Mouse (Mus musculus): Measurements from ENCODE around the gene Edc4.
"Not testable (repeated sequence)": the region's sequence is repeated elsewhere in the genome, so short reads cannot be mapped to it uniquely, and the experiment has no call there.

The Edc4 gene

DNA sequence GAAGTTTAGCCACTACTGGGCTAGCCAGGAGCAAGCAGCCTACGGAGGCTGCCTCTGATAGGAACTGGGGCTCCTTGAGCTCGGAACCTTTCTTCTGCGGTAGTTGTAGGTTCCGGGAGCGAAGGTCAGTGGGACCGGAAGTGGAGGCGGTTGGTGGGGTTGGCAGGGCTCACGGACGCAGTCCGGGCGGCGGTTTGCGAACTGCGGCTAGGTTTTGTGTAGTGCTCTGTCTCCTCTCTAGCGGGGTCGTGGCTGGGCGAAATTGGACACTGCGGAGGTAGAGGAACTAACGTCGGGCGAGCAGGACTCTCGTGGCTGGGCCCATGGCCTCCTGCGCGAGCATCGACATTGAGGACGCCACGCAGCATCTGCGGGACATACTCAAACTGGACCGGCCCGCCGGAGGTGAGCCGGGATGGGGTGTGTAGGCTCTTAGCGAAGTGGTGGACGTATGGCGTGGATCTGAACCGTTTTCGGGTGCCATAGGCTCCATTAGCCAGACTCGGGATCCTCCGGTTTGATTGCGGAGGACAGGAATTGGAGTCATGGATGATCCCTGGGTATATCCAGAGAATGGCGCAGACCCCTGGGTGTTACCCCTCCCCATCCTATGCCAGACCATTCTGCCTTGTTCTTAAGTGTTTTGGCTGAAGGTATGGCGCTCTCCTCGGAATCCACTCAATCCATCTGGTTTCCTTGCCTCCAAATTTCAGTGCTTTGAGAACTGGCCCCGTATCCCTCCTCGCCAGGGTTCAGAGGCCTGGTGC lies at the start of gene Edc4:
Gene Edc4 (plus strand): TSS at position 128 of the 767 bp plus-strand sequence.
- DNase-seq (ENCODE audit: low read depth, low spot score), result no peak

DNA sequence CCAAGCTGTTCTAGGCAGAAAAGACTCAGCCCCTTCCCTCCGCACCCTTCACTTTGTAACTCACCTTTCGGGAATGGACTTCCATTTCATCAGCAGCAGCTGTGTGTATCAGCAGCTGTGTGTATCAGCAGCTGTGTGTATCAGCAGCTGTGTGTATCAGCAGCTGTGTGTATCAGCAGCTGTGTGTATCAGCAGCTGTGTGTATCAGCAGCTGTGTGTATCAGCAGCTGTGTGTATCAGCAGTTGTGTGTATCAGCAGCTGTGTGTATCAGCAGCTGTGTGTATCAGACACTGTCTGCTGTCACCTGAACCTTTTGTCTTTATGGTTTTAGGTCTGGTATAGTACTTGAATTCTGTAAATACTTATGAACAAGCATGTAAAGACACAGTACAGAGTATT lies 46.9 kb upstream of the Edc4 start:
- not testable (repeated sequence) for DNase-seq (ENCODE audit: low read depth, low spot score)

DNA sequence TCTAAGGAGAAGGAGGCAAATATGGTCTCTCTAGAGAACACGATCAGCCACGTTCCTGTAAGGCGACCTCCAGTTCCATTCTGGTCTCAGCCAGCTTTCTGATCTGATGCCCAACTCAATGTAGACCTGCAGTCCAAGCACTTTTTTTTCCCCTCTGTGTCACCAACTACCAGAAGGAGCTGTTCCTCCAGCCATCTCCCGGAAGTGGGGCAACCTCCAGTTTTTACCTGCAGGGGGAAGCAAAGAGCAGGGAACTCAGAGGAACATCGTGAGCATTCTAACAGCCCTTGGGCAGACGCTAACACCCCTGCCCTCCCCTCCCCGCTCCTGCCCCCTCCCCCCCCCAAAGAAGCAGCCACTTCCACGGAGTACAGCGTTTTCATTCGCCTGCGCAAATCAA lies 45.4 kb upstream of the Edc4 start:
- no peak for DNase-seq (ENCODE audit: low read depth, low spot score)

DNA sequence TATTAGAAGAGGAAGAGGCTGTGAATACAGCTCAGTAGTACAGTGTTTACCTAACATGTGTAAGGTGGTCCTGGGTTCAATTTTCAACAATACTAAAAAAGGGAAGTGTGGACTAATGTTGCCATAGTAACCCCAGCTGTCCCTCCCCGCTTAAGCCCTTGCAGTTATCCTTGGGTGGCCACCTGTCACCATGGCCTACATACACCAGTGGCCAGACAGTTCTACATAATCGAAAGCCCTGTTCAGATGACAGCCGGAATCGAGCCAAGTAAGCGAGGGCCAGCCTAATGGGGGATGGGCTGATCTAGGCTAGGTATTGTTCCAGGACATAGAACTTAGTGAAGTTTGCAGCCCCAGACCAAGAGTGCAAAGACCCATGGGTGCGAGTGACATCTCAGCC lies 43.7 kb upstream of the Edc4 start:
- no peak for DNase-seq (ENCODE audit: low read depth, low spot score)

DNA sequence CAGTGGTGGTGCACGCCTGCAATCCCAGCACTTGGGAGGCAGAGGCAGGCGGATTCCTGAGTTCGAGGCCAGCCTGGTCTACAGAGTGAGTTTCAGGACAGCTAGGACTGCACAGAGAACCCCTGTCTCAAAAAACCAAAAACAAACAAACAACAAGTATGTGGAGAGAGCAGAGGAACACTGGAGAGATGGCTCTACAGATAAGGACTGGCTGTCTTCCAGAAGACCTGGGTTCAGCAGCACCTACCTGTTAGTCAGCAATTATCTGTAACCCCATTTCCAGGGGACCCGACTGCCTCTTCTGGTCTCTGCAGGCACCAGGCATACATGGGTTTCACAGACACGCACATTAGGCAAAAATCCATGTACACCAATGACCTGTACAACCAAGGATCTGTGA lies 41.5 kb upstream of the Edc4 start:
- DNase-seq (ENCODE audit: low read depth, low spot score), result no peak

DNA sequence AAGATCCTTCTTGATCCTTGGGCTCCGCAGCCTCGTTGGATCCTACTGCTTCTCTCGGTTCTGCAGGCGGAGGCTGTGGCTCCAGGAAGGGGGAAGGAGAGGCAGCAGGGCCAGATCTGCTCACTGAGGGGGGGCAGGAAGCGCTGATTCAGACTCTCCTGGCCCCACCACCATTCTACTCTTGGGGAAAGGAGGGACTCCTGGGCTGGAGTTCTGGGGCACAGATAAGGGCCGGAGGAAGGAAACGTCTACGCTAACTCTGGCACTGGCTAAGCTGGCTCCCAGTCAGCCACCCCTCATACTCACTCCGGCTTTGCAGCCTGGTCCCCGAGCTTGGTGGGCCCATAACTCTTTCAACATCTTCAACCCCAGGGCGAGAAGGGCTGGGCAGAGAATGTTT lies 34.0 kb upstream of the Edc4 start:
- no peak for DNase-seq (ENCODE audit: low read depth, low spot score)

DNA sequence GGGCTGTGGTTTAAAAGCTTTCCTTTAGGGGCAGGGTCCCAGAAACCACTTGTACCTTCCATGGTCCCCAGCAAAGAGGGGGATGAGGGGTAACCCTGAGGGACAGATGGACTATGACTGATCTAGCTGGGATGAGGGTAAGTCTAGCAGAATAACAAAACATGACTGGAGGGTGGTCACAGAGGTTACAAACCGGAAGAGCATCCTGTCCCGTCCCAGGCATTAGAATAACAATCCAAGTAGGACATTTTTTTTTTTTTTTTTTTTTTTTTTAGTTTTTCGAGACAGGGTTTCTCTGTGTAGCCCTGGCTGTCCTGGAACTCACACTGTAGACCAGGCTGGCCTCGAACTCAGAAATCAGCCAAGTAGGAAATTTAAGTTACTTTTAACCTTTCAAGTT lies 30.7 kb upstream of the Edc4 start:
- DNase-seq (ENCODE audit: low read depth, low spot score), result no peak

DNA sequence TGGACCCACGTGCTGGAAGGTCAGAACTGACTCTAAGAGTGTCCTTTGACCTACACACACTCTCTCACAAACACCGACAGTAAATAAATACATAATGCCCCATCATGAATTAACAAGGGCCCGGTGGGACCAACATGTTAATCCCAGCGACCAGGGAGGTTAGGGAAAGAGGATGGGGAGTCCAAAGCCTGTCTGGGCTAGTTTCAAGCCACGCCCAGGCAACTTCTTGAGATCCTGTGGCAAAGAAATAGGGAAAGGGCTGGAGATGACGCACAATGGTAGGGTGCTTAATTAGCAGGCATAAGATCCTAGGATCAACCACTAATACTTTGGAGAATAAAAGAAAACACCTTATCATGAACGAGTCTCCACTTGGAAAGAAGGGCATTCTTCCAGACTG lies 30.1 kb upstream of the Edc4 start:
- no peak for DNase-seq (ENCODE audit: low read depth, low spot score)

DNA sequence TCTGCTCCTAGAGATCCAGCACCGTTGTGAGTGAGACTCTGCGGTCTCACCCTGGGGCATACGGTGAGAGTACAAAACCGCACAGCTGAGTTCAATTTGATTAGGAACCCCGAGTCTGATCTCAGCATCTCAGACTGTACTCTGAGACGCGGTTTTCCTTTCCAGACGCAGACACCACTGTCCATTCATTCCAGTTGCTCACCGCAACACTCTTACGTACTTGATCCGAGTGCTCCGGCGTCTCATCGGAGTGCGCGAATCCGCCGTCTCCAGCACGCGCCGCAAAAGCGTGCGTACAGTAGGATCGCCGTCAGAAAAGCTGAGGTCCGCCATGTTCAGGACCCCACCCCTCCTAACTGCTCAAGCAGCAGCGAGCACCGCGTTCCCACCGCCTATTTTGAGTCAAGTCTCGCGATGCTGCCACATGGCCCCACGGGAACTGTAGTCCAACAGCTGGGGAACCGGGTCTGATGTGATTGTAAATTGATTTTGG lies 29.0 kb upstream of the Edc4 start:
- DNase-seq (ENCODE audit: low read depth, low spot score), result peak; percentile 89

DNA sequence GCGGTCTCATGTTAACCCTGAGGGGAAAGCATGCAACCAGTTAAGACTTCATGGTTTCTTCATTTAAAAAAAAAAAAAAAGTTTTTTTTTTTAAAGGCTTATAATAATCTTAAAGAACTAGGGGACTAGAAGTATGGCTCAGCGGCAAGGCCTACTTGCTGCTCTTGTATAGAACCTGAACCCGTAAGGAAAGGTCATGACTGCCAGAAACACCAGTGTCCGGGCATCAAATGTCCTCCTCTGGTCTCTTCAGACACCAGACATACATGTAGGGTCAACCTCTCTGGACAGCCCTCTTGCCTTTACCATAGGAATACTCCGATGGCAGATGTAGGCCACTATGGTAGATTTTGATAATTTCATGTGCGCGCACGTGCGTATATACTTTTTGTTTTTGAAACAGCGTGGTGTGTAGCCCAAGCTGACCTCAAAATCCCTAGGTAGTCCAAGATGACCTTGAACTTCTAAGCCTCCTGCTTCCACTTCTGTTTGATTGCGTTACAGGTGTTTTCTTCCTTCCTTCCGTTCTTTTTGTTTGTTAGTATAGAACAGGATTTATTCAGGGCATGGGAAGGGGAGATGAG lies 28.4 kb upstream of the Edc4 start:
- DNase-seq (ENCODE audit: low read depth, low spot score), result no peak

DNA sequence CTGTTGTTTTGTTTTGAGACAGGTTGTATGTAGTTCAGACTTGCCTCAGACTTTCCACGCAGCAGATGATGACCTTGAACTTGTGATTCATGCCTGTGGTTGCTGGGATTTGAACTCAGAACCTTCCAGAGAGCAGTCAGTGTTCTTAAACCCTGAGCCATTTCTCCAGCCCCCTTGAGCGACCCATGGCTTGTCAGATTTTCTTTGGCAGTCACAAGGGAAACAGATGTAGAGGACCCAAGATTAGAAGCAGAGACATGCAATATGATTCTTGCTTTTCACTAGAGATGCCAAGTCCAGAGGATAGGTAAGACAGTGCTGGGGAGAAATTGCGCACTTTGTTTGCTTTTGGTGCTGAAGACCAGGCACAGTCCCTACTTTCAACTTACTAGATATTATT lies 27.5 kb upstream of the Edc4 start, which contains the start of gene Cenpt:
Gene Cenpt (minus strand): TSS at position 101 of the 400 bp plus-strand sequence.
- DNase-seq (ENCODE audit: low read depth, low spot score), result no peak

DNA sequence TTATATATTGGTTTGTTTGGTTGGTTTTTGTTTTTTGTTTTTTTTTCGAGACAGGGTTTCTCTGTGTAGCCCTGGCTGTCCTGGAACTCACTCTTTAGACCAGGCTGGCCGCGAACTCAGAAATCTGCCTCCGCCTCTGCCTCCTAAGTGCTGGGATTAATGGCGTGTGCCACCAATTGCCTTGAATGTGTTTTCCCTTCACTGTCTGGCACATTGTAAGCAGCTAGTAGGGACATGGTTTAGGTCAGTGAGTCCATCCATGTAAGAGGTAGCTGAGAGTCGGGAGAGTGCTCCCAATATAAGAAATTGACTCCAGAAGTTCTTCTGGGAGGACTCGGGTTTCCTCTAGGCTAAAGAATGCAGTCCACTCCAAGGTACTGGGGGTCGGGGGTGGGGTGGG lies 26.4 kb upstream of the Edc4 start:
- no peak for DNase-seq (ENCODE audit: low read depth, low spot score)

DNA sequence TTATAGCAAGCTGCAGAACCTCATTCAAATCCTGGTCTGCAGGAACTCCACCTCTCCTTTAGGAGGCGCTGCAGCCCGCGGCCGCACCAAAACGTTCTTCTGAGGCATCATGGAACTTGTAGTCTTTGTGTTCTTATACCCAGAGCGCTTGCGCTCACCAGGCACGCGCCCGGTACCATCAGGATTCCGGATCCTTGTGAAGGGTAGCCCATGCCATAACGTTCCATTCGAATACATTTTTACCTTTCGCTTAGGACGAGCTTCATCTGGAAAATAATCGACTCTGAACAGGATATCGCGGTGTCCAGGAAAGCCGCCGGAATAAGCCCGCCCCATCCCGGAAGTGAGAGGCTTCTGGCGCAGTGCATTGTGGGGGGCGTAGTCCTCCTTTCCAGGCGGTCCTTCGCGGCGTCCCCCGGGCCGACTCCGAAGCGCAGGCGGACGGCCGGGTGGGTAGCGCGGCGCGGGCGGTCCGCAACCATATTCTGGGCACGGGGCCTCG lies 25.9 kb upstream of the Edc4 start, which contains the start of gene Thap11:
Gene Thap11 (plus strand): TSS at position 418 of the 502 bp plus-strand sequence.
- DNase-seq (ENCODE audit: low read depth, low spot score), result peak; percentile 89

DNA sequence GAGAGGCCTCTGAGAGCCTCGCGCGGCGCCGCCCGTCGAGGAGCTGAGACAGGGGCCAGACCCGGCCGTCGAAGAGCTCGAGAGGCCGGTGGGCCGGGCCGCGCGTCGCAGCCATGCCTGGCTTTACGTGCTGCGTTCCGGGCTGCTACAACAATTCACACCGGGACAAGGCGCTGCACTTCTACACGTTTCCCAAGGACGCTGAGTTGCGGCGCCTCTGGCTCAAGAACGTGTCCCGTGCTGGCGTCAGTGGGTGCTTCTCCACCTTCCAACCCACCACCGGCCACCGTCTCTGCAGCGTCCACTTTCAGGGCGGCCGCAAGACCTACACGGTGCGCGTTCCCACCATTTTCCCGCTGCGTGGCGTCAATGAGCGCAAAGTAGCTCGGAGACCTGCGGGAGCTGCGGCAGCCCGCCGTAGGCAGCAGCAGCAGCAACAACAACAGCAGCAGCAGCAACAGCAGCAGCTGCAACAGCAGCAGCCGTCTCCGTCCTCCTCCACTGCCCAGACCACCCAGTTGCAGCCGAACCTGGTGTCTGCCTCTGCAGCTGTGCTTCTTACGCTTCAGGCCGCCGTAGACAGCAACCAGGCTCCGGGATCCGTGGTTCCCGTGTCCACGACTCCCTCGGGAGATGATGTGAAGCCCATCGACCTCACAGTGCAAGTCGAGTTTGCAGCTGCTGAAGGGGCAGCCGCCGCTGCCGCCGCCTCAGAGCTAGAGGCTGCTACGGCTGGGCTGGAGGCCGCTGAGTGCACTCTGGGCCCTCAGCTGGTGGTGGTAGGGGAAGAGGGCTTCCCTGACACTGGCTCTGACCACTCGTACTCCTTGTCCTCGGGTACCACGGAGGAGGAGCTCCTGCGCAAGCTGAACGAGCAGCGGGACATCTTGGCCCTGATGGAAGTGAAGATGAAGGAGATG lies 25.2 kb upstream of the Edc4 start:
- DNase-seq (ENCODE audit: low read depth, low spot score), result no peak

DNA sequence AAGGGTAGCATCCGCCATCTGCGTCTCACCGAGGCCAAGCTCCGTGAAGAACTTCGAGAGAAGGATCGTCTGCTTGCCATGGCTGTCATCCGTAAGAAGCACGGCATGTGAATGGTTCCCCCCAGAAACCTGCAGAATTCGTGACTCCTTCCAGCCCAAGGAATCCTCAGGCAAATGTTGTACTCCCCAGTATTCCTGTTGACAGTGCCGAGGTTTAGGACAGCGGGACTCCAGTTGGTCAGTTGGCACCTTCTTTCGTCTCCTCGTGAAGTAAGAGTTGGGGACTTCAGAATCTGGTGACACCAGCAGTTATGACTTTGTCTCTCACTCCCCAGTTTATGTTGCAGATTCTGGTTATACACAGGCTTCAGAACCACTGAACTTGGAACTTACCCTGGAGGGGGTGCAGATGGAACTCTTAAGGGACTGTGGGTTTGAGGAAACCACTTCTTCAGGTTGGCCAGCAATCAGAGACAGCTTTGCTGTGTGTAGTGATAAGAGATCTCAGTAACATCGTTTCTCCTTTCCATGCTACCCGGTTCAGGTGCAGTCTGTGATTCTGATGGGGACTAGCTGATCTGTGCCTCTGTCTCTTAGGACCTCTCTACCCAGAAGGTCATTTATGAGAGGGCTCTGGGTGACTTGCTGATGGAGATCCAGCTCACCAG lies 24.4 kb upstream of the Edc4 start:
- DNase-seq (ENCODE audit: low read depth, low spot score), result no peak

DNA sequence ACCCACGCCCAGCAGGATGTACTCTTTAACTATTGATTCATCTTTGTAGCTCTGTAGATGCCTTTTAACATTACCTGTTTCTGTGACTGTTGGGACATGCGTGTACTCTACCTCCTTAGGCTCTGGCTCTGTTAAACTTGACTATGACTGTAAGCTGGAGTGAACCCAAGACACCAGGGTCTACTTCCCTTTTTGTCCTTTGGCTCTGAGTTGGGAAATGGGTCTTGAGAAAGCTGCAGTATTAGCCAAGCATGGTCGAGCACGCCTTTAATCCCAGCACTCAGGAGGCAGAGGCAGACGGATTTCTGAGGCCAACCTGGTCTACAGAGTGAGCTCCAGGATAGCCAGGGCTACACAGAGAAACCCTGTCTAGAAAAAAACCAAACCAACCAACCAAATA lies 22.2 kb upstream of the Edc4 start:
- no peak for DNase-seq (ENCODE audit: low read depth, low spot score)

DNA sequence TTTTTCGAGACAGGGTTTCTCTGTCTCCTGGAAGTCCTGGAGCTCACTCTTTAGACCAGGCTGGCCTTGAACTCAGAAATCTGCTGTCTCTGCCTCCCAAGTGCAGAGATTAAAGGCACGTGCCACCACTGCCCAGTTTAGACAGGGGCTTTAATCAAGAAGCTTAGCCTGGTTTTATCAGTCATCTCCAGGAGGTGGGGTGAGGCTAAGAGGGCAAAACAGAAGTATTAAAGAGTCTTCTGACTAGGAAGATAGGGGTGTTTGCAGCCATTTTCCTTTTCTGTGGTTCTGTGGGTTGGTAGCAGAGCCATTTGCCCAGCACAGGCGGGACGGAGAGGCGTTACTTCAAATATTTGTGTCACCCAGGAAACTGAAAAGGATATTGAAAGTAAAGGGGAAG lies 21.4 kb upstream of the Edc4 start:
- DNase-seq (ENCODE audit: low read depth, low spot score), result no peak

DNA sequence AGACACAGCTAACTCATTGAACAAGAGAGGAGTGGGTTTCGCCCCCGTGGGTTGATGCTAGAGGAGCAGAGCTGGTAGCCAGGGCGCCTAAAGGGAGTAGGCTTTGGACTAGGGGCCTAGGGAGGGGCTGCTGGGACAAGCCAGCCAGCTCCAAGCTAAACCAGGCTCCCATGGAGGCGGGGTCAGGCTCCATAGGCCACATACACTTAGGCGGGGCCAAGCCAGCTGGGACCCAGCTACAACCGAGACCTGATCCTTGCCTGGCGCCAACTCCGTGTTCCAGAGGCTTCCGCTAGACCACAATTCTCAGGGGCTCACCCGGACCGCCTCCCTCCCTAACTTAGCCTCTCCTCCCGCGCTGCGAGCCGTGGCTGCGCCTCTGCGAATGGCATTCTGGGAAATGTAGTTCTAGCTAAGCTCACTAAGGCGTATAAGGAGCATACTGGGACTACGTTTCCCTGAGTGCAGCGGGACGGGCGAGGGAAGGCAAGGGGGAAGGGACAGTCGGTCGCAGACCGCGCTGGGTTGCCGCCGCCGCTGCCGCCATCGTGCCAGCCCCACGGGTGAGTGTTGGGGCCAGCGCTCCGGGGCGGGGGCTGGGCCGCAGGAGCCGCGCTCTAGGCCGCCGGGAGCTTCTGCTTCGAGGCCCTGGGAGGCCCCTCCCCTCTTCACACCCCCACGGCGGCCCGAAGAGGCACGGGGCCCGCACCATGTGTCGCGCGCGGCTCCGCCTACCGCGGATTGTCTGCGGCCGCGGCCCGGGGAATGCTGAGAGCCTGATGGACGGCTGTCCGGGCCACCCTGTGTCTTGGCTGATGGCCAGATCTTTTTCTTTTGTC lies 20.3 kb upstream of the Edc4 start, which contains the start of gene Nutf2:
Gene Nutf2 (plus strand): TSS at position 438 of the 839 bp plus-strand sequence.
- DNase-seq (ENCODE audit: low read depth, low spot score), result peak; percentile 98

DNA sequence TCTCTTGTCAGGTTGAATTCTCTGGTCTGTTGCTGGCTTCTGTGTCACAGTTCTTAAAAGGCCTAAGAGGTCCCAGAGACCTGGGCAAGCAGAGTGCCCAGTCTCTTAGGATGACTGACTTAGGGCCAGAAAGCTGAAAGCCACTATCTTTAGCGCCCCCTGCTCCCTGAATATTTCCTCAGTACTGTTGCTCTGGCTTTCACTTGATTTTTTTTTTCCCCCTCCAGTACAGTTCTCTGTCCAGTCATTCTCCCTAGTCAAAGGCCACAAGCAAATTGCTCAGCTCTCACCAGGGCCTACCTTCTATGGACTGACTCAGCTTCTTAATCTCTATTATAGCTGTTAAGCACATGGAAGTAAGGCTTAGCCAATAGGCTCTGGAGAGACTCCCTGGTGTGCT lies 18.7 kb upstream of the Edc4 start:
- DNase-seq (ENCODE audit: low read depth, low spot score), result no peak

DNA sequence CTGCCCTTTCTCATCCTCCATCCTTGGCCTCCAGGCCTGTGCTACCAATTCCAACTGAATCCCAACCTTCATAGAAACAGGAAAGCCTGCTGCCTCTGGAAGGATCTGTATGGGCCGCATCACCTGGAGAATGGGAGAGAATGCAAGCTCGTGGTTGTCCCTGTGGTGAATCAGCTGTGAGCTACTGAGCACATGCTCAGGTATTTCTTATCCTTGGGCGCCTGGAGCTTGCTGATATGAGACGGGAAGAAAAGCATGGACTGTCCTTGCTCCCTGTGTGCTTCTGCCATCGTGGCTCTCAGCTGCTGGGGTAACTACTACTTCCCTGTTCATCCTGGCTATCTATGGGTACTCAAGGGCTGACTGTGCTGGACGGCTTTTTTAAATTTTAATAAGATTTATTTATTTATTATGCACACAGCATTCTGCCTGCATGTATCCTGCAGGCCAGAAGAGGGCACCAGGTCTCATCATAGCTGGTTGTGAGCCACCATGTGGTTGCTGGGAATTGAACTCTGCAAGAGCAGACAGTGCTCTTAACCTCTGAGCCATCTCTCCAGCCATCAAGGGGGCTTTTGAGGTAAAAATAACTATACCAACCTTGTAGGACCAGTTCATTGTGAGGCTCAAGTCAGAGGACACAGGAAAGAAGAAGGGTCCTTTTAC lies 14.2 kb upstream of the Edc4 start:
- no peak for DNase-seq (ENCODE audit: low read depth, low spot score)

Measured in telencephalon, adult 2 months (tissue).